Mouse (Mus musculus) hindbrain, embryonic 12.5 days (tissue): ENCODE data around the gene C1ra. TPM values are rescaled to one million over a fixed set of nuclear protein-coding genes. Genes with fewer than 3 reads are reported as not detected.
"Not testable (repeated sequence)": the region's sequence is repeated elsewhere in the genome, so short reads cannot be mapped to it uniquely, and the experiment has no call there.

Experiments used
- ATAC-seq: fragments of 200-750 bp; cut with Nextera tagmentation; 2 replicates; pipeline ENCODE4 v1.8.0; 2017; ENCODE audit warnings: moderate TSS enrichment; ENCODE audit not compliant: low FRiP score
- H3K27ac ChIP-seq: fragments of 300-500 bp; sonication (generic); 2 replicates; pipeline ENCODE4 v1.5.1; 2016; ENCODE audit warnings: mild to moderate bottlenecking
- H3K27me3 ChIP-seq: fragments of 300-500 bp; sonication (generic); 2 replicates; pipeline ENCODE4 v1.6.1; 2016; ENCODE audit warnings: mild to moderate bottlenecking
- H3K36me3 ChIP-seq: fragments of 300-500 bp; sonication (generic); 2 replicates; pipeline ENCODE4 v1.6.1; 2016; ENCODE audit warnings: mild to moderate bottlenecking
- H3K4me1 ChIP-seq: fragments of 300-500 bp; sonication (generic); 2 replicates; pipeline ENCODE4 v1.6.1; 2016
- H3K4me2 ChIP-seq: fragments of 300-500 bp; sonication (generic); replicated peaks from 2 replicates; pipeline ENCODE4 v1.6.1; 2016; ENCODE audit warnings: mild to moderate bottlenecking
- H3K4me3 ChIP-seq: fragments of 300-500 bp; sonication (generic); 2 replicates; pipeline ENCODE4 v1.5.1; 2016; ENCODE audit warnings: mild to moderate bottlenecking
- H3K9ac ChIP-seq: fragments of 300-500 bp; sonication (generic); 2 replicates; pipeline ENCODE4 v1.6.1; 2016; ENCODE audit warnings: mild to moderate bottlenecking, moderate library complexity
- H3K9me3 ChIP-seq: fragments of 300-500 bp; sonication (generic); replicated peaks from 2 replicates; pipeline ENCODE4 v1.6.1; 2016; ENCODE audit warnings: mild to moderate bottlenecking
- WGBS: fragments of 180-500 bp; shearing (Covaris S2); methylation state at CpG from one replicate; pipeline ENCODE4 v1.1.7; 2016; 5-methylcytosine and 5-hydroxymethylcytosine counted together
- polyA plus RNA-seq: library from polyadenylated mRNA; unstranded; fragments of >200 nt; fragmentation: Nextera tagmentation; extraction: Ambion mirVana; gene quantifications from 2 replicates; pipeline ENCODE4 v1.2.1, GENCODE M21; 2016

The C1ra gene
- polyA plus RNA-seq, 1 experiment from 2014 or later: 0.49 TPM

DNA sequence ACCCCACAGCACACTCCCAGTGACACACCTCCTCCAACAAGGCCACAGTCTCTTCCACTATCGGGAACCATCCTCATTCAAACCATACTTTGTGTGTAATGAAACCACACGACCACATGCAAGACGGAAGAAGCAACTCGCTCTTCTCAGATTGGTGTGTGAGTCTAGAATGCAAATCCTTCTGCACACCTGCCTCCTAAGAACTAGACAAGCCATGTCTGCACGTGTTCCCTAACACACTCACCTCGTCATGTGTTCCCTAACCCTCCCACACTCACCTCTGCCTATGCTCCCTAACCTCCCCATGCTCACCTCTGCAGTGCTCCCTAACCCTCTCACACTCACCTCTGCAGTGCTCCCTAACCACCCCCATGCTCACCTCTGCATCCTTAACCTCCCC lies 20.8 kb upstream of the C1ra start:
- Histone ChIP-seq H3K9ac (no peak overlapping the region), H3K4me1 (peaks cover 2% of the 10 kb centered on the region; the same call in 1 of the 2 replicates), H3K36me3 (no peaks in the 10 kb centered on the region), H3K9me3 (0 out of 2 replicates have a peak, but pooled peaks cover 3% of the 10 kb centered on the region), H3K4me3 (no peak overlapping the region), H3K27ac (no peak overlapping the region), H3K27me3 (no peaks in the 10 kb centered on the region), H3K4me2 (no peak overlapping the region)
- WGBS: 83% methylated on average over 6 of the region's 6 CpGs
- ATAC-seq: no peak

DNA sequence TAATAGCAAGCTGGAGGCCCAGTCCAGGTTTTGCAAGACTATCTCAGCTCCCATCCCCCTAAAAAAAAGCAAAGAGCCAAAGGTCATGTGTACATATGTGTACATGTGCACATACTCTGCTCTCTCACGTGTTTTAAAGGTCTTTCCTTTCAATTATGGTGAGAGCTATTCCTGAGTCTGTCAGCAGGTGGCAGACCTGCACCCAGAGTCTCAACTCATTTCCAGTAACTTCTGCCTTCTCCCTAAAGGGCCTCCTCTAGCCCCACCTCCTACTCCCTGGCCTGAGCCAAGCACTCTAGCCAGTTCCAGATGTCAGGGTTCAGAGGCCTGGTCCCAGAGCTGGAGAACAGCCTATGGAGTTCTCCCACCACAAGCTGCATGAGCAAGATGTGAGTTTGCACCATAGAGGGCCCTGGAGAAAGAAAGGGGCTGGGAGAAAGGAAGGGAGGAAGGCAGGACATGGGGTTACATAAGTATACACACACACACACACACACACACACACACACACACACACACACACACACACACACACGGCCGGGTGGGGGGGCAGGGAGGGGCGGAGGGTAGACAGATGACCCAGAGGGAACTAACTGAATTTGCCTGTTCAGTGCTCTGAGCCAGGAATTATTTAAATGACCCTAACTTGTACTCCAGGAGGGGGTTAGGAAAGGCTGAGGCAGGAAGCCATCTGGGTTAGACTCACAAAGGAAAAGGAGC lies 19.2 kb upstream of the C1ra start, which contains the start of gene C1rl:
TSS of gene C1rl (plus strand) at position 272 of the 720 bp plus-strand sequence.
- Histone ChIP-seq H3K36me3 (no peaks in the 10 kb centered on the region), H3K27ac (no peak within 1 kb of the TSS)

DNA sequence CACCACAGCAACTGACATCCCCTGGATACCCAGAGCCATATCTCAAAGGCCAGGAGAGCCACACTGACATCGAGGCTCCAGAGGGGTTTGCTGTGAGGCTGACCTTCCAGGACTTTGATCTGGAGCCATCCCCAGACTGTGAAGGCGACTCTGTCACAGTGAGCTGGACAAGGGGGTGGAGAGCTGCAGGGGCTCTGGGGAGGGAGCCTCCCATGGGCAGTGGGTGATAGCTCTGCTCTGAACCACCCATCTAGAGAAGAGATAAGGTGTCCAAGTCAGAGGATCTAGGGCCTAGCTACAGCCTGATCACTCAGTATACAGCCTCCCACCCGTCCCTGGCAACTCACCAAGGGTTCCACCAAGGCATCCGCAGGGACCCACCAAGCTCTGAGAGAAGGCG lies 18.3 kb upstream of the C1ra start:
- H3K9me3 ChIP-seq: 0 out of 2 replicates have a peak, but pooled peaks cover 3% of the 10 kb centered on the region
- 84% methylated on average over 5 of the region's 5 CpGs for WGBS
- no peak for ATAC-seq
- H3K36me3 ChIP-seq: no peaks in the 10 kb centered on the region
- H3K27me3 ChIP-seq: no peaks in the 10 kb centered on the region
- peaks cover 2% of the 10 kb centered on the region; the same call in 1 of the 2 replicates for H3K4me1 ChIP-seq
- H3K4me3 ChIP-seq: no peak overlapping the region
- H3K9ac ChIP-seq: no peak overlapping the region
- H3K4me2 ChIP-seq: no peak overlapping the region
- H3K27ac ChIP-seq: no peak overlapping the region

More for the DNA sequence above, 19.2 kb upstream of the C1ra start, which contains the start of gene C1rl:
- Histone ChIP-seq H3K27me3 (no peaks in the 10 kb centered on the region), H3K4me3 (no peak within 1 kb of the TSS), H3K4me1 (peaks cover 2% of the 10 kb centered on the region; the same call in 1 of the 2 replicates), H3K4me2 (no peak within 1 kb of the TSS), H3K9me3 (0 out of 2 replicates have a peak, but pooled peaks cover 3% of the 10 kb centered on the region), H3K9ac (no peak within 1 kb of the TSS)
- ATAC-seq: peak; percentile 73
- WGBS: 3% methylated on average over 1 of the region's 4 CpGs

- no peak overlapping the region for H3K4me2 ChIP-seq
- 93% methylated on average over 5 of the region's 5 CpGs for WGBS
- H3K9ac ChIP-seq: no peak overlapping the region
- H3K4me3 ChIP-seq: no peak overlapping the region
- peaks cover 2% of the 10 kb centered on the region; the same call in 1 of the 2 replicates for H3K4me1 ChIP-seq
- no peaks in the 10 kb centered on the region for H3K27me3 ChIP-seq
- H3K9me3 ChIP-seq: 0 out of 2 replicates have a peak, but pooled peaks cover 3% of the 10 kb centered on the region
- no peak overlapping the region for H3K27ac ChIP-seq
- H3K36me3 ChIP-seq: no peaks in the 10 kb centered on the region
- ATAC-seq: no peak
Observed at GRCm38 (mm10) chr6:124496054-124496453, 16.2 kb upstream of the C1ra start.

DNA sequence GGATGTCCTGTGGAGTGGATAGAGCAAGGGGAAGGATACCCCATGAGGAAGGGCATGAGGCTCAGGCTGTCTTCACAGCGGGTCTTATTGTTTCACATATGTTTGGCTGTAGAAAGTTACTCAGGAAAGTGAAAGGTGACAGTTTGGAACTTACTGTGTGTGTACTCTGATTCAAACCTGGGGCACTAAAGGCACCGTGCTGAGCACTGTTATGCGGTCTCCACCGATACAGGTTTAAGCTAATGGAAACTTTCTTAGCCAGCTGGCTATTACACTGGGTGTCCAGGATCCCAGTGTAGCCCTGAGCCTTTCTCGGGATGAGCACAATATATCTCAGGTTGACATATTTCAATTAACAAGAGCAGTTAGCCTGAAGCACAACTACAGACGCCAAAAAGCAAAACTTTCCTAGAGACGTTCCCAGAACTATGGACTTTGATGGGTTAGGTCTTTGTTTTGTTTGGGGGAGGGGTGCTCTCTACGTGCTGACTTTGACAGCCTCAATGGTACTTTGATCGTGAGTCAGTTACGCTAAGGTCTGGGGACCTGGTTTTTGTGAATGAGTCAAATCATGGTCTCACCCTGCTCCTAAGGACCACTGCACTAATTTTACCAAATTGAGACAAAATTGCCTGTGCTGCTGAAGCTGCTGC lies 12.2 kb upstream of the C1ra start:
- Histone ChIP-seq H3K36me3 (no peaks in the 10 kb centered on the region), H3K27me3 (no peaks in the 10 kb centered on the region), H3K9ac (no peak overlapping the region), H3K4me2 (no peak overlapping the region), H3K9me3 (0 out of 2 replicates have a peak, but pooled peaks cover 3% of the 10 kb centered on the region), H3K4me3 (no peak overlapping the region), H3K27ac (no peak overlapping the region), H3K4me1 (no peaks in the 10 kb centered on the region)
- 39% methylated on average over 10 of the region's 10 CpGs for WGBS
- ATAC-seq: no peak

GRCm38 (mm10) chr6:124501473-124501872 lies 10.7 kb upstream of the C1ra start:
- H3K36me3 ChIP-seq: no peaks in the 10 kb centered on the region
- H3K4me1 ChIP-seq: no peaks in the 10 kb centered on the region
- no peak overlapping the region for H3K9ac ChIP-seq
- no peaks in the 10 kb centered on the region for H3K27me3 ChIP-seq
- H3K4me2 ChIP-seq: no peak overlapping the region
- no peak overlapping the region for H3K27ac ChIP-seq
- WGBS: 78% methylated on average over 4 of the region's 4 CpGs
- ATAC-seq: no peak
- H3K4me3 ChIP-seq: no peak overlapping the region
- H3K9me3 ChIP-seq: no peaks in the 10 kb centered on the region

- Histone ChIP-seq H3K9me3 (no peaks in the 10 kb centered on the region), H3K9ac (no peak overlapping the region), H3K27me3 (no peaks in the 10 kb centered on the region), H3K4me2 (no peak overlapping the region), H3K4me3 (no peak overlapping the region), H3K4me1 (no peaks in the 10 kb centered on the region), H3K27ac (no peak overlapping the region), H3K36me3 (no peaks in the 10 kb centered on the region)
- 87% methylated on average over 5 of the region's 5 CpGs for WGBS
- ATAC-seq: no peak
Observed at GRCm38 (mm10) chr6:124502021-124502420, 10.2 kb upstream of the C1ra start.

- no peak overlapping the region for H3K27ac ChIP-seq
- 66% methylated on average over 4 of the region's 4 CpGs for WGBS
Observed at GRCm38 (mm10) chr6:124505028-124505427, 7.2 kb upstream of the C1ra start.

GRCm38 (mm10) chr6:124506991-124507390 lies 5.2 kb upstream of the C1ra start:
- no peak for ATAC-seq
- WGBS: 80% methylated on average over 6 of the region's 6 CpGs

More at GRCm38 (mm10) chr6:124505028-124505427, 7.2 kb upstream of the C1ra start:
- no peak for ATAC-seq
- H3K36me3 ChIP-seq: no peaks in the 10 kb centered on the region
- H3K9me3 ChIP-seq: no peaks in the 10 kb centered on the region
- no peak overlapping the region for H3K4me2 ChIP-seq
- H3K4me1 ChIP-seq: no peaks in the 10 kb centered on the region
- H3K9ac ChIP-seq: no peak overlapping the region
- no peaks in the 10 kb centered on the region for H3K27me3 ChIP-seq
- H3K4me3 ChIP-seq: no peak overlapping the region

GRCm38 (mm10) chr6:124508292-124508691 lies 3.9 kb upstream of the C1ra start:
- H3K36me3 ChIP-seq: no peaks in the 10 kb centered on the region
- no peak overlapping the region for H3K9ac ChIP-seq
- H3K4me1 ChIP-seq: no peaks in the 10 kb centered on the region
- no peak overlapping the region for H3K4me3 ChIP-seq
- no peaks in the 10 kb centered on the region for H3K27me3 ChIP-seq
- no peaks in the 10 kb centered on the region for H3K9me3 ChIP-seq
- no peak overlapping the region for H3K4me2 ChIP-seq
- no peak for ATAC-seq
- 87% methylated on average over 10 of the region's 10 CpGs for WGBS
- no peak overlapping the region for H3K27ac ChIP-seq

More at GRCm38 (mm10) chr6:124506991-124507390, 5.2 kb upstream of the C1ra start:
- Histone ChIP-seq H3K4me1 (no peaks in the 10 kb centered on the region), H3K27ac (no peak overlapping the region), H3K36me3 (no peaks in the 10 kb centered on the region), H3K27me3 (no peaks in the 10 kb centered on the region), H3K4me3 (no peak overlapping the region), H3K9ac (no peak overlapping the region), H3K9me3 (no peaks in the 10 kb centered on the region), H3K4me2 (no peak overlapping the region)

DNA sequence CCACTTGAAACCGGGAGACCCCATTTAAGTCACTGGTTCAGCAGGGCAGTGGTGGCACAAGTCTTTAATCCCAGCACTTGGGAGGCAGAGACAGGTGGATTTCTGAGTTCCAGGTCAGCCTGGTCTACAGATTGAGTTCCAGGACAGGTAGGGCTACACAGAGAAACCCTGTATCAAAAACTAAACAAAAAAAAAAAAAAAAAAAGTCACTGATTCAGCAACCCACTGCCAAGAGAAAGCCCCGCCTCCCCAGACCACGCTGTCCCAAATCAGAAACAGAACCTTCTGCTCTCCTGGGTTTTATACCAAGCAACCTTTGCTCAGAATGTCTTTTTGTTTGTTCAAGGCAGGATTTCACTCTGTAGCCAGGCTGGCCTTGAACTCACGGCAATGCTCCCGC lies 3.0 kb upstream of the C1ra start:
- H3K27ac ChIP-seq, H3K36me3 ChIP-seq, ATAC-seq, H3K9me3 ChIP-seq, H3K27me3 ChIP-seq, H3K4me3 ChIP-seq, H3K4me2 ChIP-seq, H3K9ac ChIP-seq, H3K4me1 ChIP-seq: not testable (repeated sequence)
- WGBS: 74% methylated on average over 5 of the region's 5 CpGs

DNA sequence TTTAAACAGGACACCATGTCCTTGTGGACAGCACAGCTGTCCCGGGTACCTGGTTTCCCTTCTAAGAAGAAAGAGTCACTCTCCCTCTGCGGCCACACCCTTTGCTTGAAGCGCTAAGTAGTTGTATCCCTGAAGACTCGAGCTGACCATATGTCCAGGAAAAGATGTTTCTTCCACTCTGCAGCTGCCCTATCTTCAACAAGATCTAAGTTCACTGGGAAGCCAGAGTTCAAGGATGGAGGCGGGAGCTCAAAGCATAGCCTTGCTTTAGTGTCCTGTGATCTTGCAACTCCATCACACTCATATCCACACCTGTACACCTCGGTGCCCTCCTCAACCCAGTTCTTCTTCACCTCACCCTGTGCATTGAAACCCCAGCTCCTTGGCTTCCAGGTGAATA lies 269 bp upstream of the C1ra start:
- no peak overlapping the region for H3K4me3 ChIP-seq
- no peaks in the 10 kb centered on the region for H3K9me3 ChIP-seq
- no peak overlapping the region for H3K9ac ChIP-seq
- H3K4me2 ChIP-seq: no peak overlapping the region
- no peak overlapping the region for H3K27ac ChIP-seq
- no peaks in the 10 kb centered on the region for H3K36me3 ChIP-seq
- no peaks in the 10 kb centered on the region for H3K27me3 ChIP-seq
- WGBS: 65% methylated on average over 6 of the region's 6 CpGs
- no peaks in the 10 kb centered on the region for H3K4me1 ChIP-seq
- ATAC-seq: no peak
